Mouse (Mus musculus): ENCODE measurements around the gene Gsk3b.
A peak's percentile ranks its signal among the peaks of the same experiment; 100 is the strongest.
"Not testable (repeated sequence)": the region's sequence is repeated elsewhere in the genome, so short reads cannot be mapped to it uniquely, and the experiment has no call there.

Gene Gsk3b

DNA sequence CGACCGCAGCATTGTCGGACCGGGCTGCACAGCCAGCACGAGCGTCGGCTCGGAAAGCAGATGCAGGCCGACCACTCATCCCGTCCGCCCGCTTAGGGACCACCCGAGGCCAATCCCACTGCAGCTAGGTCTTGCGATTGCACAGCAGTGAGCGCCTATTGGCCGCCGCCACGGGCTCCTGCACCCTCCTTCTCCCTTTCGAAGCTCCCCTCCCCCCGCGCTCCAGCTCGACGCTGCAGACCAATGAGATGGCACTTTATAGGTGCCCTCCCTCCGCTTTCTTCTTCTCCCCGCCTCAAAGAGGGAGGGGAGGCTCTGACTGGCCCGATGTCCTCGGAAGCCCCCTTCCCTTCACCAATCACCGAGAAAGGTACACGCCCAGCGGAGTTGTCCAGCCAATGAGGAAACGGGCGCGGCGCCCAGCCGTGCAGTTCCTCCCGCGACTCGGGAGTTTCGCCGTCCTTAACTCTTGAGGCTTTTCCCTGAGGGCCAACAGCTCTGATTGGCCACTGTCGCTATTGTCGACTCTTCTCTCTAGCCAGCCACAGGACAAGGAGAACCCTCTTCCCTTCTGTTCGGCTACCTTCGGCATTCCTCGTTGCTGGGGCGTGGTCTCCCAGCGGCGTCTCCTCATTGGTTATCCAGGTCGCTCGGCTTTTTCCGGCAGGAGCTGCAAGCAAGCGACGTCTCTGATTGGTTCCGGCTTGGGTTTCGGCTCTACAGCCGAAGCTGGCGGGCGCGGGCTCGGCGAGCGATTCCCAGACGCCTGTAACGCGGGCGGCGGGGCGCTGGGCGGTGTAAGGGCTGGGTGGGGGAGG lies at the start of gene Gsk3b:
Gene Gsk3b (plus strand): TSS at position 373 of the 818 bp plus-strand sequence.
- peak; percentile 100 for DNase-seq (ENCODE audit: low spot score in 2 of 2)

DNA sequence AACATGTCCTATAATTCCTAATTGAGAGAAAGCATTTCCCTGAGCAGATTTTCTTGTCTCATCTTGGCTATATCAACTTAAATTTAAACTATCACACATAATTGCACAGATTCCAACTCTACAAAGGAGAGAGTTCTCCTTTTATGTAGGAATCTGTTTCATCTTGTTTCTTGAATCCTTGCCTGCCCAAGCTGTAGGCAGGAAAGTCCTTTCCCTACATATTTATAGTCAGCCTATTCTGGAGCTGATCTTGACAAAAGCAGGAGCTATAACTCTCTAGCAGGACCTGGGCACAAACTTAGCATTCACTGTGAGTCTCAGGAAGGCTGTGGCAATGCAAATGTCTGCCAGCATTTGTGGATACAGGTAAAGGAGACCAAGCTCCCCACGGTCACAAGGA lies 46.6 kb upstream of the Gsk3b start:
- DNase-seq (ENCODE audit: low spot score in 2 of 2): no peak

DNA sequence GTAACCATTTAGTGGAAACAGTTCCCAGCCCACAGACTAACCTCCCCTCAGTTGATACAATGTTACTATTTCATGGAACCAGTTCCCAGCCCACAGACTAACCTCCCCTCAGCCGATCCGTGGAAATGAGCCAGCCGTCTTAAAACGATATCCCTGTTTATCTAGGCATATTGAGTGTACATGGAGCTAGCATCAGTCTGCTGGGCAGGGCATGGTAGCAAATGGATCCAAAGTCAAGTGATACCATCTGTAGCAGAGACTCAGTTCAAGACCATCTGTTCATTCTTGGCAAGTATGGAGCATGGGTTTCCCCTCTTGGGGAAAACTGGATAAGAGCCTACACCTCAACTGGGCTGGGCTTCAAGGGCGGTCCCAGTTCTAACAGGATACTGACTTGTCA lies 44.2 kb upstream of the Gsk3b start:
- peak; percentile 15 to 17 for DNase-seq (ENCODE audit: low spot score in 2 of 2)

DNA sequence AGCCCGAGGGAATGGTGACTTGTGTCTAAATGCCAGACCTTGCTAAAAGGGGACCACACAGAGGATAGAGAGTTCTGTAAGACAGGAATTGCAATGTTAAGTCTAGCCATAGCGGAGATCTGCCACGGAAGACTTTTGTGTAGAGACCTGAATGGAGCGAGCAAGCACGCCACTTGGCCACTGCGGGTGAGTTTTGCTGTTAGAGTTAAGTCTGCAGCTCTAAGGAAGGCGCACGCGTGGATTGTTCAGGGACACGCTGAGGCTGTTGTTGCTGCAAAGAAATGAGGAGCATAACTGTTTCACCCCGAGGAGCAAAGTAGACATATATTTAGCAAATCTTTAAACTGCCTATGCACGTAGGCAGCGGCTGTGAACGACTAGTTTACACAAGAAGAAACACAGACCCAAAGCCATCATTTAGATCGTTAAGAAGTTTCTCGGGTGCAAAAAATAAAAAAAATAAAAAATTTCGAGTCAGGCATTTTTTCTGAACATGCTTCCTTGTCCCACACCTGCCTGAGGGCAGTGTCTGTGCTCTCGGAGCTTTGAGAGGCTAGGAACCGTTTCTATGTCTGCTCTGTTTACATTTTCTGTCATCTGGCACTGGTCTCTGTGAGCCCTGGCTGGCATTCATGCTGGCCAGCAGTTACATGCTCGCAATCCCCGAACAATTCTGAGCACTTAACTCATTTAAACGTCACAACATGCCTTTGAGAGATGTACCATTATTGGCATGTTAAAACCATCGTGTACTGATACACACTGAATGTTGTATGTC lies 40.8 kb upstream of the Gsk3b start:
- DNase-seq (ENCODE audit: low spot score in 2 of 2): peak; percentile 13 to 33

DNA sequence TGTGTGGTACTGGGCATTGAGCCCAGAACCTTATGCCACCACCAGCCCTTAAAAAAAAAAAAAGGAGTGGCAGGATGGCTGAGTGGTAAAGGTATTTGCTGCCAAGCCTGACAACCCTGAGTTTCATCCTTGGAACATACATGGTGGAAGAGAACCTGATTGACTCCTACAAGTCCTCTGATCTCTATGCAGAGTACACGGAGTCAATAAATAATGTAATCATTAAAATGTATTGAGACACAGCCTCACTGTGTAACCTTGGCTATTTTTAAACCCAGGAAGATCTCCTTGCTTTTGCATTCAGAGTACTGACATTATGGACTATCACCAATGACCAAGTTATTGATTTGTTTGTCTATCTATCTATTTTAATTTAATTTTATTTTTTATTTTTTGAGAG lies 30.9 kb upstream of the Gsk3b start:
- DNase-seq (ENCODE audit: low spot score in 2 of 2): no peak

DNA sequence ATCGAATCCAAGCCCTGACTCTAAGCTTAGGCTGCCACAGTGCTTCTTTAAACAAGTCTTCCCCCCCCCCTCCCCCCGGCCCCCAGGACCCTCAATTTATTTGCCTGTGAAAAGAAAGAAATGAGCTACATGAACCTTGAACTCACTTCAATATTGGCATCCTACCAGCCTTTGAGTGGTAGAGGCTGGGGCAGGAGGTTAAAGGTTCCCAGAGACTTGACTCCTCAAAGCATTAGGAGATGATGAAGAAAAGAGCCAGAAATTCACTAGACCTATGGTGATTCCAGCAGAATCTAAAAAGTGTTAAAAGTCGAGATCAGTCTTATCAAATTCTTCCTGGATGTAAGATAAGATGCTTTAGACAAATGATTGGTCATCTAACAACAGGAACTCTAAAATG lies 30.0 kb upstream of the Gsk3b start:
- no peak for DNase-seq (ENCODE audit: low spot score in 2 of 2)

DNA sequence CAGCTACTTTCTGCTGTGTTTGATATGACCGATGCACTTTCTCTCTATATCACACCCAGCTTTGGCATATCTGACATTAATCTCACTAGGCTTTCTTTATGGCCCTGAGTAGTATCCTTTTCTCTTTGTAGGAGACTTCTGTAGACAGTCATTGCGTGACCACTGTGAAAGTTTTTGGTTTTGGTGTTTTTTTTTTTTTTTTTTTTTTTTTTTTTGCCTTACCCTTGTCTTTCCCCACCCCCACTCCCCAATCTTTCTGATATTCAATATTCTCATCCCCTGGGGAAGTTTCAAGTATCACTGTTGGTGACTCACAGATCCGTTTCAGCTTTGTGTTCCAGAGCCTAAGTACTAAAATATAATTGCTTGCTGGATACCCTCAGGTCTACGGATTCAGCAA lies 29.2 kb upstream of the Gsk3b start:
- no peak for DNase-seq (ENCODE audit: low spot score in 2 of 2)

DNA sequence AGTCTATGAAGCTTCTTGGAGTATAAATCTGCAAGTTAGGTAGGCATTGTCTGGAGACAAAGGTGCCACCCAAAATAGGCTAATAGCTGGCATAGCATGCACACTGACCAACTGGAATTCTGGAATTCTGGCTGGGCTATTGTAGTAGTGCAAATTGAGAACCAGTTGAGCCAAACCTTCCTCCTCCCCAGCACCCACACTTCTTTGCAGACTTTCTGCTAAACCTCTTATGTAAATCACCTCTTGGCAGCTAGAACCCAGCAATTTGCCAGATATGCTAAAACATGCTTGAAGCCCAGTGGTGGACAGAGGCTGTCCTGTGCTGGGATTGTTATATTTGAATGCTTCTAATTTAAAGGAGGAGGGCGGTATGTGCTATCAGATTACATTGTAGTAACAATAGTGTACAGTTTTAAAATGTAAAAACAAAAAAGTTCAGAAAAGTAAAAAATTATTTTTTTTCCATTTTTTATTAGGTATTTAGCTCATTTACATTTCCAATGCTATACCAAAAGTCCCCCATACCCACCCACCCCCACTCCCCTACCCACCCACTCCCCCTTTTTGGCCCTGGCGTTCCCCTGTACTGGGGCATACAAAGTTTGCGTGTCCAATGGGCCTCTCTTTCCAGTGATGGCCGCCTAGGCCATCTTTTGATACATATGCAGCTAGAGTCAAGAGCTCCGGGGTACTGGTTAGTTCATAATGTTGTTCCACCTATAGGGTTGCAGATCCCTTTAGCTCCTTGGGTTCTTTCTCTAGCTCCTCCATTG lies 14.8 kb upstream of the Gsk3b start:
- not testable (repeated sequence) for DNase-seq (ENCODE audit: low spot score in 2 of 2)

DNA sequence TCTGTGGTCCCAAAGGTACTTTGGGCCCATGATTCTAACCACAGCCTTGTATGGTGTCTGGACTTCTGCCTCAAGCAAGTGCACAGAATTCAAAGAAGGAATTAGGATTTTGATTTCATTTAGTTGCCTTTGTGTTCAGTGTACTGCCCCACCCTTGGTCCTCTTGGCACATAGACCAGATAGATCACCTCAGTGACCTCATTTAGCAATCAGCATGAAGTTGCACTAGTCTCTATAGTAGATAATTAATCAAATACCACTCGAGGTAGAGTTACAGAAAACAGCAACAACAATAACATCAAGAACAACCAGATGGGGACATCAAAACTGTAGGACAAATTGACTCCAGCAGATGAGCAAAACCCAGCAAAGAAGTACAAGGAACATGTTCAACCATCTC lies 8.6 kb upstream of the Gsk3b start:
- DNase-seq (ENCODE audit: low spot score in 2 of 2): no peak

DNA sequence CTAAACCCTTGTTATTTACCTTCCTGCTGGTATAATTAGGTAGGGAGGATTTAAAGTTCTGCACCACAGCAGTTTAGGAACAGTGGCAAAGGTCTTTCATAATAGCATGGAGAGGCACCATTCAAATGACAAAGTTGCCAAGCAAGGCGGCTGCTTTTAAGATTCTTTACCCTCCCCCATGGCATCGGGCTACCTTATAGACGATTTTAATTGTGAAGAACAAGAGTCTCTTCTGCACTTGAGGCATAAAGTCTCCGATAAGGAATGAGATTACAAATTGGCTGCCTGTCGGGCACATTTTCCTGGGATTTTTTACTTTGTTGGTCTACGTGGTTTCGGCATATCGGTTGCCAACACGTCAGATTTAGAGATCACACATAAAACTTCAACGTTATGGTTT lies 1.6 kb upstream of the Gsk3b start:
- no peak for DNase-seq (ENCODE audit: low spot score in 2 of 2)

DNA sequence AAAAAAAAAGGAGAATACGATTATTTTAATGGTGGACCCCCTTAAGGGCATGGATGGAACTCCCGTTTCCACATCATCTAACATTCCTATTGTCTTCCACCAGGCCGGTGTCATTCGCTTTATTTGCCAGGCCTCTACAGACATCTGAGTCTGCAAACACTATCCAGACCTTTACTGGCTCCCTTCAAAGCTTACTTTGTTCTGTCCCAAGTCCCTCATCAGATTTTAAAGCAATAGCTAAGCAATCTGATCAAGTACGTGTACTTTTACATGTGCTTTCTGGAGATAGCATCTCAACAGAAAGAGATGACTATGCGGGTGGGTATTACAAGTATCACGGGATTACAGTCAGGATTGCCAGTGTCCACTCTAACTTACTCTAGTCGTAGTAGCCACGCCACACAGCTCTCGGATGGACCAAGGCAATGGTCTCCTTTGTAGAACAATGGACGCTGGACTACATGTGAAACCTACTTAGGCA lies 1.1 kb upstream of the Gsk3b start:
- no peak for DNase-seq (ENCODE audit: low spot score in 2 of 2)

DNA sequence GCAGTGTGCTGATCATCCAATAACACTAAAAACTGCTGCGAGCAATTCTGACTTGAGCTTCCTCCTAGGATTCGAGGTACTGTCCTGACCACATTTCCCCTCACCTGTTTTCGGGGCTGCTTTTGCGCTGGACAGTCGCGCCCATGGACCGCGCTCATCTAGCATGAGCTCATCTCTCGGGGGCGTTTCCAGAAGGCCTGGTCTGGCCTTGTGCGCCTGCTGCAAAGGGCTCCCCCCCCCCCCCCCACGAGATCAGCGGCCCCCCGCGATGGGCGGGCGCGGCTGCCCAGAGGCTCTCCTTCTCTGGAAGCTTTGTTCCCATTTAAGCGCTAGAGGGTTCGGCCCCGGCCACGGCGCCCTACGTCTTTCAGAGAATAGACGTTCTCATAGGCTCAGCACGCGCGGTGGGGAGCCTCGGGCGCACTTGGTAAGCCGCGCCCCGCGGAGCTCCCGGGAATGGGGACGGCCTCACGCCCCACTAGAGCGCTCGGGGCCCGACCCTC lies 624 bp upstream of the Gsk3b start:
- peak; percentile 57 to 87 for DNase-seq (ENCODE audit: low spot score in 2 of 2)

DNA sequence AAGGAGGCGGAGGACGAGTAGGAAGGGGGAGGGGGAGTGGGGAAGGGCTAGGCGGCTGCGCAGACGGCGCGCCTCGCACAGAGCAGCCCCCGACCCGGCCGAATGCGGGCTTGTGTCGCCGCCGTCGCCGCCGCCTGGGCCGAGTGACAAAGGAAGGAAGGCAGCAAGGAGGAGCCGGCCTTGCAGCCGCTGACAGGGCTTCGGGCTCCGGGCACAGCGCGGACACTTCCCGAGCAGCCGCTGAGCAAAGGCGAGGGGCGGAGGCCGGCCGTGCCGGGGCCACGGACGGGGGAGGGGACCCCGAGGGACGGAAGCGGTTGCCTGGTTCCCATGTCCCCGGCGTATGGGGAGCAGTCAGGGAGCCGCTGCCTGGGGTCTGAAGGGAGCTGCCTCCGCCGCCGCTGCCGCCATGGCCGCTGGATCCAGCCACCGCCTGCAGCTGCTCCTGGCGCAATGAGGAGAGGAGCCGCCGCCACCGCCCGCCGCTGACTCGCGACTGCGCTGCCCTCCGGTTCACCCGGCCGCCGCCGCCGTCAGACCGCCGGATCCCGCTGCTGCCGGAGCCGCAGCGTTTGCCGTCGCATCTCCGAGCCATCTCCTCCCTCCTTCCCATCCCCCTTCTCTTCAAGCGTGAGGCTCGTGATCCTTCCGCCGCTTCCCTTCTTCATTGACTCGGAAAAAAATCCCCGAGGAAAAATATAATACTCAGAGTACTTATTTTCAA lies 808 bp downstream of the Gsk3b start:
- peak; percentile 50 to 56 for DNase-seq (ENCODE audit: low spot score in 2 of 2)

DNA sequence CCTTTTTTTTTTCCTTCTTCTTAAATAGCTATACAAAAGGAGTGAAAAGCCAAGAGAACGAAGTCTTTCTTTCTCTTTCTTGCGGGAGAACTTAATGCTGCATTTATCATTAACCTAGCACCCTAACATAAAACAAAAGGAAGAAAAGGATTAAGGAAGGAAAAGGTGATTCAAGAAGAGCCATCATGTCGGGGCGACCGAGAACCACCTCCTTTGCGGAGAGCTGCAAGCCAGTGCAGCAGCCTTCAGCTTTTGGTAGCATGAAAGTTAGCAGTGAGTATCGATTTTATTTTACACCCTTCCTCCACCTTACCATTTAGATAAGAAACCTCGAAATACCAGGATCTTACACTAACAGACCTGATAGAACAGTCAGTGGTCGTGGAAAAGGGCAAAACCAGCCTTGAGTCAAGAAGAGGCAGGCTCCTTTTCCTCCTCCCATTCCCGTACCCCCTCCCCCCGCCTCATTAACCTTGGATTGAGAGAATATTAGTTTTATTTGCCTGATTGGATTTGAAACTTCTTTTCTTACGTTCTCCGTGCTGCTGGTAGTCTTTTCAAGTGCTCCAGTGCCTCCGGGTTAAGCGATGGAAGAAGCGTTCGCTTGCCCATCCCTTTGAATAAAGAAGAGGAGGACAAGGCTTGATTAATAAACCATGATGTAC lies 1.7 kb downstream of the Gsk3b start:
- DNase-seq (ENCODE audit: low spot score in 2 of 2): no peak

DNA sequence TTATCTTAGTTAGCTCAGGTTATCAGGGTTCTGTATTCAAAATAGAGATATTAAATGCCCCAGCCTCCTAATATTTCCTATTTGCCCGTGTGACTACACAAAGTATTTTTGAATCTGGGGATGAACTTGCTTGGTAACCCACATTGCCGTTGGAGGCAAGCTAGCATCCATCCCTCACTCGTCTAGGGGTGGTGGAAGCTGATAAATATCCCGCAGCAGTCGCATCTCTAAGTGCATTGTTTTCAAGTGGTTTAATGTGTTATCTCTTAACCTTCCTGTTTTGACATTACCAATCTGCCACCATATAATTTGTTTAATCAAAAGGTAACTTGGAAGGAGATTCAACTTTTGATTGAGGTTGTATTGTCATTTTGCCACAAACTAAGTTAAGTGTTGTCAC lies 2.2 kb downstream of the Gsk3b start:
- DNase-seq (ENCODE audit: low spot score in 2 of 2): no peak

DNA sequence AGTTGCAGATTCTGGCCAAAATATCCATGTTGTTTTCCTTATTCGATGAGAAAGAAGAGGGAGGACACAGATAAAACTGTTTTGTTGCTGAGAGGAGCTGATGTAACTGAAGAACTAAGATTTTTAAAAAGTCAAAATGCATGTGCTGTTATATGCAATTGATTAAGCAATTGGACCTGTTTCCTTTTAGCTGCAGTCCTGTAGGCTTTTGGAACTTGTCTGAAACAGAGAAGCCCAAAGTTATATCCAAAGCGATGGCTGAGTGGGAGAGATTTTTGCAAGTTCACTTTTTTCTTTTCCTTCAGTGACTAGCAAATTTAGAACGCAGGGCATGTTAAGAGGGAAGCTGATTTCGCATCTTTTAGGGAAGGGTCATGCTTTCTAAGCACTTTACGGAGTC lies 2.9 kb downstream of the Gsk3b start:
- no peak for DNase-seq (ENCODE audit: low spot score in 2 of 2)

DNA sequence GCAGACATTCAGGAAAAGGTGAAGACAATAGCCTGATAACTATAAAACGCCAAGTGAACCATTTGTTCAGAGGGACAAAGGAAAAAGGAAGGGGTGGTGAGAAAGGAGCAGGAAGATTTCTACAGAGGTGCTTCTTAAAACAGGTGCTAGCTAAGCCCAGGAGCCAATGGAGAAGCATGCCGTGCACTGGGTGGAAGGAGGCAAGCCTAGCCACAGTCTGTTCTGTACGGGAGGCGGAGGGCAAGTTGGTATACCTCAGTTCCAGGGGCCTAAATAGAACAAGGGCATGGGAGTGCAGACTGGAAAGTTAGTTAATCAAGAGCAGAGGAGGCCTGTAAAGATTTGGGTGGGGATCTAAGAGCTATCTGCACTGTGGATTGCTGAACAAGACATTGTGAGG lies 3.8 kb downstream of the Gsk3b start:
- DNase-seq (ENCODE audit: low spot score in 2 of 2): no peak

DNA sequence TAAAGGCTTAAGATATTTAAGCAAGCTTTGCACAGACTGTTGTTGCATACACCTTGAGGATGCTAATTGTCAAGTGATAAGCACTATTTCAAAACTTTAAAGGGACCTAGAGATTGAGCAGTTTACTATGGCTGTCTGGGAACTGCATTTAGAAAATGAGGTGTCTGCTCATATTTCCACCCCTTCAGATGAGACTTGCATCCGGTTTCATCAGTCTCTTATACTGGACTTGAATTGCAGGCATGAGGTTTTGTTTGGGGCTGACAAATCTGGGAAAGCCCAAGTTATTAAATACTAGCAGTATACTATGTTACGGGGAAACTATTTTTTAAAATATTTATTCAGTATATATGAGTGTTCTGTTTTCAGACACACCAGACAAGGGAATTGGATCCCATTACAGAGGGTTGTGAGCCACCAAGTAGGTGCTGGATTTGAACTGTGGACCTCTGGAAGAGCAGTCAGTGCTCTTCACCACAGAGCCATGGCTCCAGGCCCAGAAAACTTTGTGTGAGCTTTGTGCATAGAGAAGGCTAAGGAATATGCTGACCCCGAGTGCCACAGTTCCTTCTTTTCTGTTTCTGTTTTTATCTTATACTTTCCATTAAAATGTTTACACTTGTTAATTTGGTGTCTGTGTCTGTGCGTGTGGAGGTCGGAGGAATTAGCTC lies 6.5 kb downstream of the Gsk3b start:
- DNase-seq (ENCODE audit: low spot score in 2 of 2): no peak

DNA sequence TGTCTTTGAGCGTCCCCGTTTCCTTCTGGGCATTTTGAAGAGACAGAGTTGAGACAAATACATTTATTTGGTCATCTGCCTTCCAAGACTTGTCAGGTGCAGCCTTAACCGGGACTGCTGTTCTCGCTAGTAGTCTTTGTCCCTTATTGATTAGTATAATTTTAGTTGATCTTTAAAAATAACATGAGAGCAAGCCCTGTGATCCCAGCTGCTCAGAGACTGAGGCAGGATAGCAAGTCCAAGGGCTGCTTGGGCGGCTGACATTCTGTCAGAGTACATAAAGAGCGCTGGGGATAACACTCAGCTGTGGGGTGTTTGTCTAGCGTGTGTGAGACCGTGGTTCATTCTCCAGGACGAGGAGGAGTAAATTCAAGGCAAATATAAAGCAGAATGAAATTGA lies 8.7 kb downstream of the Gsk3b start:
- no peak for DNase-seq (ENCODE audit: low spot score in 2 of 2)

DNA sequence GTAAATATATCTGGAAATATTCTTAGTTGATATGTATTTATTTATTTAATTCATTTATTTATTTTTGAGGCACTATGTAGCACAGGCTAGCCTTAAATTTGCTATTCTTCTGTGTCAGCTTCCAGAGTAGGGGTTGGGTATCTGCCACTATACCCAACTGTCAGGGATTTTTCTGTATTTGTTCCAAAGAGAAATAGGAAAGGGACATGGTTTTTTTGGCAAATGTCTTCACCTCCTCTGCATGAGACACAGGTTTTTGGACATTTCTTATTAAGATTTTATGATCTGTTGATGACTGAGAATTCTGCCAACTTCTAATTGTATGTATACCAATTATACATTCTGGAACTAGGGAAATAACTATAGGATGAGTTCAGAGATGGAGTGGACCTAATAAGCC lies 10.5 kb downstream of the Gsk3b start:
- DNase-seq (ENCODE audit: low spot score in 2 of 2): no peak
